In genomic region chr4:130665176-130665575, GRCm38 (mm10) we compare ENCODE assay signal across 9 mouse cellular contexts. TPM values are rescaled to one million over a fixed set of nuclear protein-coding genes. Genes with fewer than 3 reads are reported as not detected.
DNase-seq lines count a peak whose midpoint lies in the region; ATAC-seq and TF ChIP-seq lines count a peak whose summit lies in the region.
"Had no signal": no experiment of that assay in that cellular context is flagged by ENCODE, and none has a peak within 500 bp of the region (broad histone marks: within the 10 kb centered on the region; RNA-seq: fewer than 3 reads in every experiment).

No protein-coding gene starts in this region.

- peaks cover 8% of the 10 kb centered on the region for H3K36me3 ChIP-seq in ES-E14 (ENCODE audit: control insufficient read depth, insufficient read depth, low read length, poor library complexity, severe bottlenecking)
- peaks cover 37% of the 10 kb centered on the region for H3K36me3 ChIP-seq in hindbrain, embryonic 10.5 days
- H3K36me3 ChIP-seq in lung, embryonic 16.5 days (ENCODE audit: control insufficient read depth, insufficient read depth, low read length) = peaks cover 3% of the 10 kb centered on the region; the same call in 1 of the 2 replicates

- peak overlapping the region; percentile 47 to 92 for H3K4me3 ChIP-seq in ES-E14 (ENCODE audit: insufficient read depth in 1 of 2, low read depth in 1 of 2, low read length in 2 of 2, poor library complexity in 1 of 2, severe bottlenecking in 1 of 2)
- H3K4me3 ChIP-seq in hindbrain, embryonic 10.5 days = peak overlapping the region; percentile 94
- H3K4me3 ChIP-seq in lung, embryonic 16.5 days (ENCODE audit: low read length) = peak overlapping the region; percentile 28

- H3K27me3 ChIP-seq in hindbrain, embryonic 10.5 days (ENCODE audit: insufficient read depth, poor library complexity, severe bottlenecking) = no peaks in the 10 kb centered on the region
- no peaks in the 10 kb centered on the region for H3K27me3 ChIP-seq in lung, embryonic 16.5 days (ENCODE audit: control insufficient read depth, insufficient read depth, low read depth, low read length)

- H3K9ac ChIP-seq in ES-E14 (ENCODE audit: insufficient read depth, low read depth, low read length, poor library complexity, severe bottlenecking) = peak overlapping the region; percentile 51; the same call in 1 of the 2 replicates
- H3K9ac ChIP-seq in lung, embryonic 16.5 days (ENCODE audit: low read length) = peak overlapping the region; percentile 43; the same call in 1 of the 2 replicates

- H3K27ac ChIP-seq in ES-E14 (ENCODE audit: insufficient read depth, low read depth, low read length, poor library complexity, severe bottlenecking) = no peak overlapping the region
- no peak overlapping the region for H3K27ac ChIP-seq in hindbrain, embryonic 10.5 days
- H3K27ac ChIP-seq in lung, embryonic 16.5 days (ENCODE audit: low read length) = no peak overlapping the region

- peaks cover 2 to 13% of the 10 kb centered on the region in 2 experiments for H3K4me1 ChIP-seq in ES-E14 (ENCODE audit: control insufficient read depth in 2 of 2, insufficient read depth in 2 of 2, low read length in 2 of 2, poor library complexity in 1 of 2)
- peaks cover 43% of the 10 kb centered on the region for H3K4me1 ChIP-seq in hindbrain, embryonic 10.5 days (replicated peaks)
- peaks cover 25% of the 10 kb centered on the region for H3K4me1 ChIP-seq in lung, embryonic 16.5 days (replicated peaks; ENCODE audit: control insufficient read depth, insufficient read depth, low read length)

- no peaks in the 10 kb centered on the region for H3K9me3 ChIP-seq in ES-E14 (ENCODE audit: control insufficient read depth, insufficient read depth, low read depth, low read length)
- H3K9me3 ChIP-seq in hindbrain, embryonic 10.5 days = no peaks in the 10 kb centered on the region
- H3K9me3 ChIP-seq in lung, embryonic 16.5 days (ENCODE audit: control insufficient read depth, low read length) = no peaks in the 10 kb centered on the region

- peak overlapping the region; percentile 82 for H3K4me2 ChIP-seq in lung, embryonic 16.5 days (ENCODE audit: low read depth, low read length)

- in situ Hi-C loops in ES-E14 (cut with MboI; ENCODE audit: low sequenced_read_pairs in 2 of 2, unreplicated experiment in 2 of 2) = no loop called here

- DNase-seq in adrenal gland, postnatal 10 days = peak; percentile 30
- DNase-seq in adrenal gland, adult 2 months = no peak
- no peak for DNase-seq in ES-E14 (ENCODE audit: low read depth, low spot score)
- DNase-seq in hindbrain, embryonic 10.5 days (ENCODE audit: low spot score) = no peak
- DNase-seq in MN1 (ENCODE audit: low spot score) = no peak
- DNase-seq in layer of hippocampus, postnatal 10 days (ENCODE audit: low spot score in 2 of 2) = no peak
- DNase-seq: cerebellum, postnatal 10 days had no signal

- 34% methylated on average over 1 of the region's 1 CpGs for WGBS in hindbrain, embryonic 10.5 days
- WGBS in lung, embryonic 16.5 days = 0% methylated on average over 1 of the region's 1 CpGs

- no peak for ATAC-seq in lung, embryonic 16.5 days (ENCODE audit: low read depth)
- no peak for ATAC-seq in inflammation-experienced regulatory T-cells, adult 6 months

TF ChIP-seq in ES-E14, 5 proteins besides CTCF, POLR2A, EP300 and RAD21:
- TF ChIP-seq CHD2 (IDR thresholded peaks at IDR 0.05; ENCODE audit: low read depth, low read length) = no peak
- TF ChIP-seq MAFK (IDR thresholded peaks at IDR 0.05; ENCODE audit: insufficient read depth, low read depth, low read length) = no peak
- TF ChIP-seq HCFC1 (IDR thresholded peaks at IDR 0.05; ENCODE audit: borderline replicate concordance, insufficient read depth, low read length) = no peak
- TF ChIP-seq ZNF384 (IDR thresholded peaks at IDR 0.05; ENCODE audit: low read depth, low read length) = no peak
- TF ChIP-seq ZC3H11A (IDR thresholded peaks at IDR 0.05; ENCODE audit: borderline replicate concordance, low read depth, low read length) = no peak

RNA-seq across cellular contexts. Expression of gene Pum1, which starts 2.1 kb away (rescaled TPM):
- total RNA-seq in adrenal gland, postnatal 10 days (2021) = 10 to 100 TPM; 68.9 to 81.9 TPM
- total RNA-seq in adrenal gland, adult 2 months (2021) = 10 to 100 TPM; 73.6 to 84.0 TPM
- polyA plus RNA-seq in adrenal gland, adult 2 months (2012; rRNA removed) = 47.7 and 62.4 TPM in 2 replicates
- total RNA-seq in ES-E14 (2012; rRNA removed) = 101 and 126 TPM in 2 replicates
- 103 and 118 TPM in 2 replicates for polyA plus RNA-seq in hindbrain, embryonic 10.5 days (2016; fragmentation: Nextera tagmentation; extraction: Ambion mirVana)
- polyA plus RNA-seq in lung, embryonic 16.5 days (2015; fragmentation: Nextera tagmentation; extraction: Ambion mirVana) = 80.3 and 84.2 TPM in 2 replicates
- total RNA-seq in layer of hippocampus, postnatal 10 days (2021) = 100 to 1,000 TPM in 1 of 2 experiments, 10 to 100 TPM in 1; 95.9 to 117 TPM
- 10 to 100 TPM; 56.7 to 91.1 (median 70.0) TPM for polyA plus RNA-seq in inflammation-experienced regulatory T-cells, adult 6 months (2017; shearing (Covaris generic))

Comparison
In these comparisons a context has a peak if more than half of its experiments do, and no peak if none do; other contexts are left out.
1. H3K4me3 ChIP-seq: peak in every context shown above with its lines; median percentile 94 in hindbrain, embryonic 10.5 days; 70 in ES-E14; 28 in lung, embryonic 16.5 days.